Mouse (Mus musculus): Measurements from ENCODE around the gene Jak2.

- TF ChIP-seq MYC (IDR thresholded peaks at IDR 0.05; ENCODE audit: low read depth, low read length) (no peak), TCF12 (IDR thresholded peaks at IDR 0.05; ENCODE audit: low read depth, low read length) (no peak), POLR2A (IDR thresholded peaks at IDR 0.05; ENCODE audit: control insufficient read depth in 1 of 2, insufficient read depth in 1 of 2, low read depth in 1 of 2, low read length in 2 of 2, poor library complexity in 1 of 2) (no peak), ZC3H11A (IDR thresholded peaks at IDR 0.05; ENCODE audit: low read depth, low read length) (no peak), CTCF (IDR thresholded peaks at IDR 0.05 in 2 of 3, conservative IDR thresholded peaks at IDR 0.05 in 1 of 3; ENCODE audit: control insufficient read depth in 1 of 3, insufficient read depth in 1 of 3, low read depth in 2 of 3, low read length in 3 of 3, poor library complexity in 1 of 3, severe bottlenecking in 1 of 3) (no peak), HCFC1 (IDR thresholded peaks at IDR 0.05; ENCODE audit: low read depth, low read length) (no peak), NELFE (IDR thresholded peaks at IDR 0.05; ENCODE audit: low read depth, low read length) (no peak), MEF2A (IDR thresholded peaks at IDR 0.05; ENCODE audit: extremely low read depth, insufficient replicate concordance, low read depth, low read length, poor library complexity, severe bottlenecking) (no peak)
Measured at GRCm38 (mm10) chr19:29312661-29313060, 61.0 kb downstream of the Jak2 start.

Data from MEL (cell line).